Mouse (Mus musculus) left cerebral cortex, postnatal 36 days (tissue): ENCODE results near the gene Tspan1. TPM values are rescaled to one million over a fixed set of nuclear protein-coding genes. Genes with fewer than 3 reads are reported as not detected.

Experiments used
- DNase-seq, 2 experiments: peaks; one replicate each; pipeline ENCODE4 v3.0.0; 2021 to 2022; ENCODE audit warnings: low spot score in 2 of 2, mixed read lengths in 1 of 2
- intact Hi-C: fragments of 180-260 bp; cut with DNase I; formaldehyde crosslinking; loops from one replicate; pipeline ENCODE4 v1.15.1; 2025
- total RNA-seq, 2 experiments: library from RNA; stranded (reverse); gene quantifications; 2 replicates each; pipeline ENCODE4 v1.2.3; 2021

The Tspan1 gene
- total RNA-seq: under 1 TPM in 1 of 2 experiments, not detected in 1; 0.59 TPM

DNA sequence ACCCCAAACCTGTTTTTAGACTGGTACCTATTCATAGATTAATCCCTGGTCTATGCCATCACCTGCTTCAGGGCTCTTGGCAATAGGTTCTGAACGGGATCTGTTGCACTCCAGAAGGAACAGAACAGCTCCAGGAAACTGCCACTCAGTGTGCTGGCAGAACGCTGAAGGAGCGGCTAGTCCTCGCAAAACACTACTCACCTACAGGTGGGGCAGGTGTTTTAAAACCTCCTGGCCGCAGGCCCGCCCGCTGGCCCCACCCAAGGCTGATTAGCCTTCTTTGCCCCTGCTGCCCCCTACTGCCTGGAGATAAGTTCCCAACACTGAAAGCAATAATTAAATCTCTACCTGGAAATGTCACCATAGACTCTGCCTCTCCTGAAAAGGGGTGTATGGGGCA is at the start of gene Tspan1:
Gene Tspan1, minus strand, starts transcription at position 198 of the 400 bp plus-strand sequence.
- DNase-seq: no peak
- intact Hi-C loops: loop anchor here (10.0 kb wide), 1 partner anchor 387 kb away; the partner anchor contains the start of genes Gpbp1l1 and Tmem69

DNA sequence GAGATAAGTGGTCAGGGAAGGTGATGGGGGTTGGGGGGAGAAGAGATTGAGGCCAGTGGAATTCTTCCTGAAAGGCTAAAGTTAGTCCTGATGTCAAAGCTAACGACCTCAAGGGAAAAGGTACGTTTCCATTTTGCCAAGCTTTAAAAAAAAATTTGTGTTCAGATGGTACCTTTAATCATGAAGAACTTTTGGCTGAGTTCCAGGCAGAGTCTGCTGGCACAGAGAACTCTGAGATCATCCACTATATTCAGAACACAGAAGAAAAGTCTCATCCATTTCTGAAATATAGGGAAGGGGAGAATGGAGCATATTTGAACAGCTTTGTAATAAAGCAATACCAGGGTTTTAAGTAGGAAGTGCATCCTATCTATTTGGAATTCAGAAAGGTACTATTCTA is 49.6 kb upstream of the Tspan1 start:
- intact Hi-C loops: loop anchor here (2.0 kb wide), 1 partner anchor 46 kb away; no protein-coding TSS in a partner anchor

DNA sequence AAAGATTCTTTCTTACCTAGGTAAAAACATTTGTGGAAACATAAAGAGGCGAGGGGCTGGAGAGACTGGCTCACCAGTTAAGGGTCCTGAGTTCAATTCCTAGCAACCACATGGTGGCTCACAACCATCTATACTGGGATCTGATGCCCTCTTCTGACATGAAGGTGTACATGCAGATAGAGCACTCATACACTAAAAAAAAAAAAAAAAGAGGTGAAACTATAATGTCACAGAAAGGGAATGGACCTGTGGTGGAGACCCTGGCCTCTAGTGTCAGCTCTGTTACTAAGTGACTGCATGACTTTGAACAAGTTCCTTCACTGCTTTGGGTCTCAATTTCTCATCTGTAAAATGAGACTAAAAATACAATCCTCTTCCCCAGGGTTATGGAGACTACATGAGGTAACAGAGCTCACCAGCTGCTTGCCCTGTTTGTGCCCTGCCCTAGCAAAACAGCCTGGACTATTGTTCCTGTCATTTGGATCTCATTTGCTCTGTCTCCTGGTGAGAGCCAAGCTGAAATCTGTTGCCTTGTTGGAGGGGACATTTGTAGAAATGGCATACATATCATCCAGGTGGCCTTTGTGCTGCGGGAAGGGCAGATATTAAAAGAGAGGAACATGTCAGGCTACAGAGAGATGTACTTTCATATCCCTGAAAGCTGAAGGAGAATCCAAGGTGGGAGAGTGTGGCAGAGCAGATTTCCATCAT is 48.6 kb upstream of the Tspan1 start:
- intact Hi-C loops: loop anchor here (2.0 kb wide), 1 partner anchor 45 kb away; no protein-coding TSS in a partner anchor

More for the DNA sequence above, 49.6 kb upstream of the Tspan1 start:
- no peak for DNase-seq

DNA sequence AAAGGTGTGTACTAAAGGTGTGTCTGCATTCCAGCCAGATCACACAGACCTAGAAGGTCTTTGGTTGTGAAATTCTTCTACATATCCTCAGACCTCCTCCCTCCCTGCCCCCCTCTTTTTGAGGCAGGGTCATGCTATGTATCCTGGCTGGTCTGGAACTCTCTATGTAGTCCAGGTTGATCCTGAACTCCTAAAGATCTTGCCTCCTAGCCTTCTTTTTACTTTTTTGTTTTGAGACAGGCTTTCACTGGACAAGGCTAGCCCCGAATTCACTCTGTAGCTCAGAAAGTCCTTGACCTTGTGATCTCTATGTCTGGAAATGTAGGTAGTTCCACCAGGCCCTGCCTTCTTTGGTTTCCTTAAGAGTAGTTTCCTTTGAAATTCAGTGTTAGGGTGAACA is 41.5 kb upstream of the Tspan1 start:
- intact Hi-C loops: no loop called here
- no peak for DNase-seq

More for the DNA sequence above, 48.6 kb upstream of the Tspan1 start:
- no peak for DNase-seq

DNA sequence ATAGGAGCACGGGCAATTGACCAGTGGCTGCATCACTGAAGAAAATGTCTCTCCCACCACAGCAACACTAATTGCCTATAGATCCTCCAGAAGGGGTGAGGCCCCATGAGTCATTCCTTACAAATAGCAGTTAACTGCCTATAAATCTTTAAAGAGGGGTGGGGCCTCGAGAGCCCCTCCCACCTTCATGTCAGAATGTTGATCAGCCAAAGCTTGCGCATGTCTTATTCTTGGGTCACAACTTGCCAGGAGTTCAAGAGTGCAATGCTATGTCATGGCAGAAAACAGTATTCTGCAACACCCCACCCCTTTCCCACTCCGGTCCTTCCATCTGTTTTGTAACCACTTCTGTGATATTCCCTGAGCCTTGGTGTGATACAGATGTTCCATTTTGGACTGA is 39.1 kb upstream of the Tspan1 start:
- no peak for DNase-seq
- intact Hi-C loops: no loop called here

DNA sequence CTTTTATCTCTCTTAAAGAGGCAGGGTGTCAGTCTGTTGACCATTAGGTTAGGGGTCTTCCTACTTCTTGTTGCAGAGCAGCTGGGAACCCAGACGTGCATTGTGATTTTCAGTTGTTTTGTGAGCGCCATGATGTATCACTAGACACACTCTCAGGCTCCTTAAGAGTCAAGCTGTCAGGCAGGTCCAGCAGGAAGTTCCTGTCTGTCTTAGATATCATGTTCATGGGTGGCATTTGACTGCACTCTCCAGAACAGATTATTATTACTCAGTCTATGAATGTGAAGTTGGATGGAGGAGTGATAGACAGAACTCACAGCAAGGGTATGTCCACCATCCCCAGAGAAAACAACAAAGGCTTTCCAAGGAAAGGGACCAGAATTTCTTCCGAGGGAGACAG is 37.0 kb upstream of the Tspan1 start:
- intact Hi-C loops: no loop called here
- DNase-seq: no peak

DNA sequence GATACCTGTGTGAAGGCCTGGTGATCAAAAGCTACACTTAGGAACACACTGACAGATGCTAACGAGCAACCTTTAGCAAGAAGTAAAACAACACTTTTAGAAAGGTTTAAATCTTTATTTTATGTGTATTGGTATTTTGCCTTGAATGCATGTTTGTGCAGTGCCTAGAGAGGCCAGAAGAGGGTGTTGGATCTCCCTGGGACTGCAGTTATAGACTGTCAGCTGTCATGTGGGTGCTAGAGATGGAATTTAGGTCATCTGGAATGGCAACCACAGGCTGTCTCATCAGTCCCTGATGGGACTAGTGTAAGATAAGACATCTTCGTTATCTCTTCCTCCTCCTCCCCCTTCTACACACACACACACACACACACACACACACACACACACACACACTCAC is 31.0 kb upstream of the Tspan1 start:
- no peak for DNase-seq
- intact Hi-C loops: no loop called here

DNA sequence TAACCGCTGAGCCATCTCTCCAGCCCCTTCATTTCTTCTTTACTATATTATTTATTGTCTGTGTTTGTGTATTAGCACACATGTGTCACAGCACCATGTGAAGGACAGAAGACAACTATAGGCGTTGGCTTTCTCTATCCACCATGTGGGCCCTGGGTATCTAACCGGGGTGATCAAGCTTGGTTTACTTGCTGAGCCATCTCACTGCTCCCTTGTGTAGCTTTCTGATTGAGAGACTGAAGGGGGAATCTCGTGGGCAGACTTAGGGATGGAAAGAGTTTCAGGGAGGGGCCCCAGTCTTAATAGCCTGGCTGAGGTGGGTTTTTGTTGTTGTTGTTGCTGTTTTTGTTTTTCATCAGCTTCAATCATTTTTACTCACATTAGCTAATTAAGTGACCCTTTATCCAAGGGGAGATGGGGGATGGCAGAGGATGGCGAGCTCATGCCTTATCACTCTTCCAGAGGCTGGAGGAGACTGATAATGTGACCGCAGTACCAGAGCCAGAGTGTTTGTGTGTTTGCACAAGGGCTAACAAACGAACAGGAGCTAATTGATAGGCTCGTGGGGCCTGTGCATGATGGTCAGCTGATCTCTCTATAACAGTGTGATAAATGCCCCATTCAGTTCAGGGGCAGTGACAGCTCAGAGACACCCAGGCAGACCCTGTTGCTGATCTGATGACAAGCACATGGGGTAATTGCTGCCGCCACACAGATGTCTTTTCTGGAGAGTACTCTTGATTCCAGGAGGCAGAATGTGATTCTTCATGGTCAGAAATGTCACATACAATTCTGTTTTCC is 26.4 kb upstream of the Tspan1 start:
- intact Hi-C loops: no loop called here

DNA sequence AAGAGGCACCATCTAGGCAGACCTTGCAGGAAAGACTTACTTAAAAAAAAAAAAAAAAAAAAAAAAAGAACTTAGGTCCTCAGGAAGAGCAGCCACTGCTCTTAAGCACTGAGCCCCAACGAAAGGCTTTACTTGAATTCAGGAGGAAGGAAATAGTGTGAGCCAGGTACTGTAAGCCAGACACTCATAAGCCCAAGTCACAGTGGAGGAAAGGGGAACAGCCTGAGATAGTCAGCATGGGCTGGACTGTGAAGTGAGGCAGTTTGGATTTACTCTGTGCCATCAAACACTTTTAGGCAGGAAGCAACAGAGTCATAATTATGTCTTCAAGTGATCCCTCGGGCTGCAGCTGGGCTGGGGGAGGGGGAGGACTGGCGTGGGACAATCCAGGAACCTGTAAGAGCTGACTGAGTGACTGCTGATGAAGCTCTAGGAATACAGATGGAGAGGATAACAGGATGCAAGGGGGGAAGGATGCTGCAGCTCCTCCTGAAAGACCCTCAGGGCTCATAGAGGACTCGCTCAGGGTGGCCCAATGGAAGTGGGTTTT is 25.0 kb upstream of the Tspan1 start:
- intact Hi-C loops: no loop called here
- no peak for DNase-seq

More for the DNA sequence above, 26.4 kb upstream of the Tspan1 start:
- no peak for DNase-seq

DNA sequence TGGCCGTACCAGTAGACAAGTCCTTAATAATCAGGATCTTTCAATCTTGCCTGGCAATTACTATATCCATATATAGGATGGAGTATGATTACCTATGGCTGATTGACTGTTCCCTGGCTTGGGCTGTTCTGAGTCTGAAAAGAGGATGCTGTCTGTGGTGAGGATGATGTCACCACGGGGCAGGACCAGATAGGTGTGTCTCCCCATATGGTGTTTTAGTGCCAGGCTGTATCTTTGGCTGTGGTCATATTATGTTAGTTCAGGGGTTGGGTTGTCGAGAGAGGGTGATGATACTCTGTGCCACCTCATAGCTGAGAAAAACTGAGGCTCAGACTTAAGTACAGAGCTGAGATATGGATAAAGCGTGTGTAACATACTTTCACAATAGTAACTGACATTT is 17.7 kb upstream of the Tspan1 start:
- DNase-seq: no peak
- intact Hi-C loops: no loop called here

DNA sequence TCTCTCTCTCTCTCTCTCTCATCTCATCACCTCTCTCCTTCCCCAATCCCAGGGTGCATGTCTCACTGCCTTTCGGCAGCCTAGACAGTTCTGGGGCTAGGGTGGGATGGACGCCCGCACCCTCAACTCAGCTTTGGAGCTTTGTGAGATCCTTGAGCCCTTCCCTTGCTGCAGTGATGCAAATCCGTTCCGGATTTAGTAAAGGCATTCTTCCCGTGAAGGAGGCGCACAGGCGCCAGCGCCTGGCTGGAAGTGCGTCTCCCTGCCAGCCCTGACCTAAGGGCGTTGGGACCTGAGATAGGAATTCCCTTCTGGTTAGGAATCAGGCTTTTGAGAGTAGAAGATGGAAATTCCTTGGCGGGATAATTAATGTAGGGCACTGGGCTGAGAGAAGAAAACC is 15.3 kb upstream of the Tspan1 start:
- intact Hi-C loops: no loop called here
- peak in 1 of 2 experiments; percentile 52 for DNase-seq

DNA sequence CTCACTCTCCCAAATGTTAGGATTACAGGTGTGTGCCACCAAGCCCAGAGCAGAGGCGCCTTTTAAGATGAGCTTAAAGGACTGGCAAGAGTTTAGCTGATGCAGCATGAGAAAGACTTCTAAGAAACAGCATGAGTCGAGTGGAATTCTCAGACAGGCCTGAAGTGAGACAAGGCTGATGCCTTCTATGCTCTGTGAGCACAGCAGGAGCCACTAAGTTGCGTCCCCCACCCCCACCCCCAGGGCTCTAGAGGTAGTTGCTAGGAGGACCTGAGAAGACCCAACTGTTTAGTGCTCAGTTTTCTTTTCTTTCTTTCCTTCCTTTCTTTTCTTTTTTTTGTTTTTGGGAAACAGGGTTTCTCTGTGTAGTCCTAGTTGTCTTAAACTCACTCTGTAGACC is 14.7 kb upstream of the Tspan1 start:
- no peak for DNase-seq
- intact Hi-C loops: no loop called here

DNA sequence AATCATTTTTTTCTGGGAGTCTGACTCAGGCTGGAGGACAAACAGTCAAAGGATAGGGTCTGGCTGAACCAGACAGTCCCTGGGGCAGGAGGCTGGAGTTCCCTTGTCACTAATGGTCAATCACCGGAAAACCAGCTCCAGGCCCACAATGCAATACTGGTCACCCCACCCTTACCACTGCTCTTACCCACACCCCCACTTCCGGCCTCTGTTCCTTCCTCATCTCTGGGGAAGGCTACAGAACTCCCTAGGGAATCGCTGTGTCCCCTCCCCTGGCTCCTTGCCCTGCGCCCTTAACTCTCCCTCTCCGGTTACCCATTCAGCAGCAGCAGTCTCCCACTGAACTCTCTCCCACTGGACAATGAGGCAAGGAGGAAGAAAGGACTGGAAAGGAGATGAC is 9.7 kb upstream of the Tspan1 start:
- DNase-seq: no peak
- intact Hi-C loops: no loop called here

DNA sequence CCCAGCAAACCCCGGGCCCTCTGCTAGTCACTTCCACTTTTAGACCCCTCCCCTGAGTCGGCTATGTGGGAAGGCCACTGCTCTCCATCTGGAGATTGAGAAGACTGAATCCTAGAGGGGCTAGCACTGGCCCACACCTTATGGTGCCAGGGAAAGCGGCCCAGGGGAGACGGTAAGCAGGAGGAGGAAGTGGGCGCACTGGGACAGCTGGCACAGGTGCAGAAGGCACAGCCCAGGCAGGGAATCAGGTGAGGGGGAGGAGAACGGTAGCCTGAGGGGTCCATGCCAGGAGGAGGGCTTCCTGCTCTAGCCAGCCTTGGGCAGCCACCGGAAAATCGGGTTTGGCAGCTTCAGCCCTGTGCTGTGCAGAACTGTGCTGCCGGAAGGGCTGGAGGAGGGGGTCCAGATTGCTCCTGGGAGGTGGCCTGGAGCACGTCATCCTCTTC is 9.2 kb upstream of the Tspan1 start:
- DNase-seq: peak; percentile 71 to 86
- intact Hi-C loops: loop anchor here (1.0 kb wide), 1 partner anchor 45 kb away; the partner anchor contains the start of gene Pik3r3

DNA sequence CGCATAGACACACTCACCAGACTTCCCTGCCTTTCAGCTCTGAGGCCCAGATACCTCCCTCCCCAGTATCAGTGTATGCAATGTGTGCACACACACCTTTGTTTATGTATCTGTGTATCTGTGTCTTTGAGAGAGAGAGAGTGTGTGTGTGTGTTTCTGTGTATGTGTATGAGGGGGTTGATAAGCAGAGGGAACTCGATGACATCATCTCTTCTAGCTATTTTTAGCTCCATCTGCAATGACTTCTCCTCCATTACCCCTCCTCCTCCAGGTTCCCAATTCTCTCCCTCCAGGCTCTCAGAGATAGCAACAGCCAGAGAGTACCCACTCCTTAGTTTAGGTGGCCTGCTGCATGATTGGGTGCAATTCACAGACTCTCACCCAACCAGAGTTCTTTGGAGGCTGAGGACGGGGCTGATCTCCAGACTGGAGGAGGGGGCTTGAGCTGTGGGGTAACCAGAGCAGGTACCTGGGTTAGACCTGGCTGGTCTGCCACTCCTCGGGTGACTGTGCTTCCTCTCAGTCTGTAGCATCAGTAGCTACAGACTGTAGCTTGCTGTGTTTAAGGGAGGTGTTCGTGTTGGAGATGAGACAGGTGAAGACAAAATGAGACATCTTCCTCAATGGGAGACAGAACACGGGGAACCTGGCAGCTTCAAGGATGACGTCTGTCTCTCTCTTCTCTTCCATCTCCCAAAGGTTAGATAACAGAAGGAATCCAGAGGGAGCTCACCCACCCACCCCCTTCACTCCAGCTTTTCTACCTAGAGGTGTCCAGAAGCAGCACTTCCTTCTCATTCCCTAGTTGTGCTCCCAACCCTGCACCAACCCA is 8.5 kb upstream of the Tspan1 start:
- intact Hi-C loops: loop anchor here (1.0 kb wide), 1 partner anchor 45 kb away; the partner anchor contains the start of gene Pik3r3
- peak; percentile 72 to 73 for DNase-seq

DNA sequence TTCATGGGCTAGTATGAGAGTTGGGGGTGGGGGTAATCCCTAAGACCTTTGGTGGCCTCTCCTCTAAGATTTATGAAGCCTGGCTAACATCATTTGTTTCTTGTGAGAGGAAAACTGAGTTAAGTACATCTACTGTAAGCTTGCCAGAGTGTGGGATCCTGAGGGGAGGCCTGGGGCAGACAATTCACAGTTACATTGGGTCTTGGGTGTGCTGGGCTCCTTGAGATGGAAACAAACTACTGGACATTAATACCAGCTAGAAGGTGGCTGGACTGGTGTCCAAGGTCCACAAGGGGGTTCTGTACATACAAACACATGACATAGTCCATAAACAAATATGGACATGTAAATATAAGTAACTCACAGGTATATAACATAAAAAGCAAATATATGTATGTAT is 7.7 kb upstream of the Tspan1 start:
- intact Hi-C loops: no loop called here
- DNase-seq: no peak

DNA sequence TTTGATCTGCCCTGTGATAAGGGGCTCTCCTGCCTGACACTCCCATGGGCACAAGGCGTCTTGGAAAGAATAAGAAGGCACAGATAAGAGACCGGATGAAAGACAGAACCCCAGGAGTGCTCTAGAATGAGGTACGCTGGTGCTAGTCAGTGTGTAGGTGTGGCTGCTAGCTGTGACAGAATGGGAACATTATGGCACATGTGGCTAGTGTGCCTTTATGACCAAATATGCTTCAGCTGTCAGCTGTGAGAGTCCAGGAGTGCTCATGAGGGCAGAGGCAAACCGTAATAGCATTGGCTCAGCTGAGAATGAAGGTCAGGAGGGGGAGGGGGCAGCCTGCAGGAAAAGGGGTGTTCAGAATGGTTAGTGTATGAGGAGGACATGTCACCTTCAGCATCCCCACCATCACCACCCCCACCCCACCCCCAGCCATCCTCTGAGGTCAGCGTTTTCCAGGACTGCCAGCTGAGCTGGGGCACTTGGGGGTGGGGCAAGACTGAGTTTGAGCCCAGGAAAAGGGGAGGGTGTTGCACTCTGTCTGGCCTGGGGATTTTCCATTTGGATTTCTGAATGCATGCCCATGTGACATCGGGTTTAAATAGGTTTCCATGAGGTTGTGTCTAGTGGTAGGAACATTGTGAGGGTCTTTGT is 7.2 kb upstream of the Tspan1 start:
- no peak for DNase-seq
- intact Hi-C loops: no loop called here

DNA sequence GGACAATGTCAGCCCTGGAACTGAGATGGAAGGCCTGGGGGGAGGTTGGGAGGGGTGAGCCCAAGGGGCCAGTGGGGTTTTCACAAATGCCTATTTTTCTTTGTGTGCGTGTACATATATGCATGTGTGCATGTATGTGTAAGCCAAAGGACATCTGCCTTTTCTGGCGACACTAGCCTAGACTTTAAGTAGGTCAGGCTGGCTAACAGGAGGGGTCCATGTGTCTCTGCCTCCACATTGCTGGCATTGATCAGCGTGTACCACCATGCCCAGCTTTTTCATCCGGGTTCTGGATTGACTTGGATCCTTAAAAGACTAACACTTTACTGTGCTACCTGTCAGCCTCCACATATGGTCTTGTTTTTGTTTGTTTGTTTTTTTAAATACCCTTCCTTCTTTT is 6.4 kb upstream of the Tspan1 start:
- DNase-seq: no peak
- intact Hi-C loops: no loop called here

DNA sequence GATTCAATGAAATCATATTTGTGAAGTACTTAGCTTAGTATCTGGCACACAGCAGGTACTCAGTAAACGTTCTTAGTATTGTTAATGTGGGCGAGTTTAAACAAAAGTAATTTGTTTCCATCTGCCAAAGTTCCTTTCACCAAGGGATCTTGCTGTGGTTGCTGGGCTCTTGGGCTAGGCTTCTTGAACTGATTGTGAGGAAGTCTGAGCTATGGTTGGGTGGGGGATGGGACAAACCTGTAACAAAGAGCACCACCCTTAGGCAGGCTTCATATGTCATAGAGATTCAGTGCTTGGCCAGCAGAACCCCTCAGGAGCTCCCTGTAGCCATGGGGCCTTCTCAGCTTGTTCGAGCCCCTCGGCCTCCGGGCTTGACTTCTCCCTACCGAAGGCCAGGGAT is 5.7 kb upstream of the Tspan1 start, which contains the start of the genes 1700042G07Rik and Gm49337:
Gene 1700042G07Rik, plus strand, starts transcription at position 301 of the 400 bp plus-strand sequence.
Gene Gm49337, plus strand, starts transcription at position 313 of the 400 bp plus-strand sequence.
- intact Hi-C loops: no loop called here
- no peak for DNase-seq
